Mouse (Mus musculus): ENCODE results near the gene Trmt44. TPM values are rescaled to one million over a fixed set of nuclear protein-coding genes. Genes with fewer than 3 reads are reported as not detected.

Trmt44 gene
- total RNA-seq, 2 experiments from 2014 or later, result 8.0 to 12.1 TPM

Other genes with a start within 250 kb of the Trmt44 start
- not detected in 2 replicates for gene Hmx1, start 186.0 kb downstream of the Trmt44 start, total RNA-seq (2014; fragmentation: Nextera tagmentation)
- not detected in 2 replicates for gene Hmx1, start 186.0 kb downstream of the Trmt44 start, total RNA-seq (2017)
- gene Cpz, start 49.4 kb downstream of the Trmt44 start, total RNA-seq (2014; fragmentation: Nextera tagmentation), result not detected in 2 replicates
- not detected in 2 replicates for gene Cpz, start 49.4 kb downstream of the Trmt44 start, total RNA-seq (2017)
- 7.9 and 12.4 TPM in 2 replicates for gene Acox3, start 8.0 kb upstream of the Trmt44 start, total RNA-seq (2014; fragmentation: Nextera tagmentation)
- 5.0 and 20.3 TPM in 2 replicates for gene Acox3, start 8.0 kb upstream of the Trmt44 start, total RNA-seq (2017)
- gene Htra3, start 104.7 kb upstream of the Trmt44 start, total RNA-seq (2014; fragmentation: Nextera tagmentation), result not detected in 2 replicates
- not detected in 2 replicates for gene Htra3, start 104.7 kb upstream of the Trmt44 start, total RNA-seq (2017)
- gene Sh3tc1, start 164.9 kb upstream of the Trmt44 start, total RNA-seq (2014; fragmentation: Nextera tagmentation), result 2.5 TPM in 1 of 2 replicates, not detected in the other
- gene Sh3tc1, start 164.9 kb upstream of the Trmt44 start, total RNA-seq (2017), result 0.23 TPM in 1 of 2 replicates, not detected in the other
- gene Ablim2, start 182.8 kb upstream of the Trmt44 start, total RNA-seq (2014; fragmentation: Nextera tagmentation), result 0.22 TPM in 1 of 2 replicates, not detected in the other
- 0.38 and 3.1 TPM in 2 replicates for gene Ablim2, start 182.8 kb upstream of the Trmt44 start, total RNA-seq (2017)

All from megakaryocyte-erythroid progenitor cell, adult 5-6 weeks (primary cell).